Mouse (Mus musculus) brain, embryonic 14.5 days (tissue): Measurements from ENCODE around the gene Timp3.

Experiments used
- CTCF ChIP-seq: fragments of 200-500 bp; IDR thresholded peaks from 2 replicates; pipeline ENCODE4 v1.5.1; 2012; ENCODE audit warnings: inconsistent platforms, mild to moderate bottlenecking, moderate library complexity, borderline replicate concordance; ENCODE audit not compliant: insufficient read depth, insufficient read length; ENCODE audit errors: extremely low read depth
- POLR2A ChIP-seq: fragments of 200-500 bp; IDR thresholded peaks from 2 replicates; pipeline ENCODE4 v1.6.1; 2012; ENCODE audit warnings: mild to moderate bottlenecking, inconsistent platforms, borderline replicate concordance; ENCODE audit not compliant: poor library complexity, insufficient read depth, insufficient read length, severe bottlenecking; ENCODE audit errors: extremely low read depth

GRCm38 (mm10) chr10:86320204-86320603 is 20.0 kb downstream of the Timp3 start:
- TF ChIP-seq CTCF (no peak), POLR2A (no peak)
